In genomic region chr1:144343299-144343698, GRCm38 (mm10) we compare ENCODE assay signal across 15 mouse cellular contexts.
DNase-seq lines count a peak whose midpoint lies in the region; ATAC-seq and TF ChIP-seq lines count a peak whose summit lies in the region.
"Had no signal": no experiment of that assay in that cellular context is flagged by ENCODE, and none has a peak within 500 bp of the region (broad histone marks: within the 10 kb centered on the region; RNA-seq: fewer than 3 reads in every experiment).

No protein-coding gene starts in this region.

- no peaks in the 10 kb centered on the region for H3K27me3 ChIP-seq in lung, postnatal 0 days (replicated peaks; ENCODE audit: insufficient read depth, low read length)
- H3K27me3 ChIP-seq: forebrain, embryonic 13.5 days; limb, embryonic 15.5 days had no signal

- H3K27ac ChIP-seq in lung, postnatal 0 days (ENCODE audit: low read length), result no peak overlapping the region
- H3K27ac ChIP-seq: forebrain, embryonic 13.5 days; limb, embryonic 15.5 days had no signal

- no peak; the same call in 1 of the 2 replicates for TF ChIP-seq EP300 in lung, postnatal 0 days (IDR thresholded peaks at IDR 0.05)

- H3K4me2 ChIP-seq in lung, postnatal 0 days (replicated peaks; ENCODE audit: low read depth, low read length), result no peak overlapping the region
- H3K4me2 ChIP-seq: forebrain, embryonic 13.5 days; limb, embryonic 15.5 days had no signal

- DNase-seq in heart, adult 8-10 months (ENCODE audit: low spot score), result peak; percentile 19
- DNase-seq in heart, postnatal 36 days, result no peak
- DNase-seq in 3134 (ENCODE audit: extremely low read depth, insufficient read length, low spot score) (peak; percentile 46), NIH3T3 (ENCODE audit: low read depth) (peak; percentile 69)
- peak; percentile 51 for DNase-seq in lung, postnatal 0 days (ENCODE audit: low spot score)
- no peak for DNase-seq in testis, postnatal 10 days (ENCODE audit: low spot score)
- DNase-seq in spleen, postnatal 36 days (ENCODE audit: low spot score in 2 of 2), result no peak
- no peak for DNase-seq in kidney, adult 8-10 months
- DNase-seq: cerebellum, adult 8-10 months; gastrocnemius, postnatal 14 days; kidney, postnatal 14 days; thymus, postnatal 4 days had no signal

- H3K9me3 ChIP-seq in lung, postnatal 0 days (ENCODE audit: low read length), result no peaks in the 10 kb centered on the region
- H3K9me3 ChIP-seq: forebrain, embryonic 13.5 days; limb, embryonic 15.5 days had no signal

- no peaks in the 10 kb centered on the region for H3K36me3 ChIP-seq in lung, postnatal 0 days (ENCODE audit: insufficient read depth, low read length)
- H3K36me3 ChIP-seq: limb, embryonic 15.5 days had no signal

- no peak for TF ChIP-seq CTCF in lung, postnatal 0 days (IDR thresholded peaks at IDR 0.05)

- 41% methylated on average over 5 of the region's 5 CpGs for WGBS in lung, postnatal 0 days

- intact Hi-C loops in heart, postnatal 36 days (cut with DNase I), result no loop called here

- H3K4me1 ChIP-seq in lung, postnatal 0 days (ENCODE audit: insufficient read depth, low read depth, low read length), result no peaks in the 10 kb centered on the region
- H3K4me1 ChIP-seq: forebrain, embryonic 13.5 days; limb, embryonic 15.5 days had no signal

- ATAC-seq in lung, postnatal 0 days, result peak; percentile 38; the same call in 1 of the 2 replicates
- ATAC-seq: forebrain, embryonic 13.5 days; inflammation-experienced regulatory T-cells, adult 6 months had no signal

- no peak overlapping the region for H3K9ac ChIP-seq in lung, postnatal 0 days (replicated peaks; ENCODE audit: low read depth)
- H3K9ac ChIP-seq: forebrain, embryonic 13.5 days; limb, embryonic 15.5 days had no signal

- no peak overlapping the region for H3K4me3 ChIP-seq in lung, postnatal 0 days (ENCODE audit: low read depth, low read length)
- H3K4me3 ChIP-seq: forebrain, embryonic 13.5 days; limb, embryonic 15.5 days had no signal

Comparison
In these comparisons a context has a peak if more than half of its experiments do, and no peak if none do; other contexts are left out.
1. DNase-seq: peak in heart, adult 8-10 months (single experiment), 3134 (single experiment), NIH3T3 (single experiment) and lung, postnatal 0 days (single experiment); none in heart, postnatal 36 days (0 of 2), testis, postnatal 10 days (single experiment), spleen, postnatal 36 days (0 of 2) and kidney, adult 8-10 months (0 of 2).